ENCODE assay signal across 8 mouse cellular contexts in genomic region chr11:80089817-80090214, GRCm38 (mm10). TPM values are rescaled to one million over a fixed set of nuclear protein-coding genes. Genes with fewer than 3 reads are reported as not detected.
DNase-seq lines count a peak whose midpoint lies in the region; ATAC-seq and TF ChIP-seq lines count a peak whose summit lies in the region.

No protein-coding gene starts in this region.

- no peaks in the 10 kb centered on the region for H3K9me3 ChIP-seq in neural tube, embryonic 11.5 days (ENCODE audit: control insufficient read depth, low read length)
- H3K9me3 ChIP-seq in forebrain, embryonic 11.5 days (ENCODE audit: control insufficient read depth, low read length) = no peaks in the 10 kb centered on the region
- H3K9me3 ChIP-seq in limb, embryonic 12.5 days = no peaks in the 10 kb centered on the region

- no peak for DNase-seq in neural tube, embryonic 11.5 days (ENCODE audit: low spot score)
- DNase-seq in neural tube, embryonic 10.5 days (ENCODE audit: extremely low spot score, low spot score) = no peak
- no peak for DNase-seq in forebrain, embryonic 11.5 days (ENCODE audit: low spot score)
- DNase-seq in cerebellum, postnatal 14 days = no peak
- DNase-seq in yolk sac, embryonic 10.5 days (ENCODE audit: low spot score) = no peak
- no peak for DNase-seq in left cerebral cortex, postnatal 4 days

- intact Hi-C loops in left cerebral cortex, postnatal 4 days (cut with DNase I) = no loop called here

- WGBS in neural tube, embryonic 11.5 days = under 1% methylated on average over 14 of the region's 14 CpGs
- WGBS in forebrain, embryonic 11.5 days = under 1% methylated on average over 14 of the region's 14 CpGs
- 1% methylated on average over 14 of the region's 14 CpGs for WGBS in limb, embryonic 12.5 days
- WGBS in small intestine, adult 2 months = under 1% methylated on average over 14 of the region's 14 CpGs

- 0 out of 2 replicates have a peak overlapping the region, but pooled peaks have one; percentile 42 for H3K27ac ChIP-seq in neural tube, embryonic 11.5 days (ENCODE audit: low read depth, low read length)
- H3K27ac ChIP-seq in forebrain, embryonic 11.5 days (ENCODE audit: low read depth, low read length) = peak overlapping the region; percentile 43; the same call in 1 of the 2 replicates
- H3K27ac ChIP-seq in limb, embryonic 12.5 days = peak overlapping the region; percentile 74
- H3K27ac ChIP-seq in small intestine, adult 2 months (ENCODE audit: insufficient read depth, low read depth, low read length) = no peak overlapping the region

- H3K36me3 ChIP-seq in neural tube, embryonic 11.5 days (ENCODE audit: control insufficient read depth, insufficient read depth, low read length) = no peaks in the 10 kb centered on the region
- H3K36me3 ChIP-seq in forebrain, embryonic 11.5 days (ENCODE audit: control insufficient read depth, insufficient read depth, low read length) = no peaks in the 10 kb centered on the region
- peaks cover 10% of the 10 kb centered on the region; the same call in 1 of the 2 replicates for H3K36me3 ChIP-seq in limb, embryonic 12.5 days
- H3K36me3 ChIP-seq in small intestine, adult 2 months (ENCODE audit: control insufficient read depth, insufficient read depth, low read length) = no peaks in the 10 kb centered on the region

- H3K9ac ChIP-seq in neural tube, embryonic 11.5 days (ENCODE audit: low read length) = peak overlapping the region; percentile 95
- peak overlapping the region; percentile 91 for H3K9ac ChIP-seq in forebrain, embryonic 11.5 days (ENCODE audit: low read length)
- peak overlapping the region; percentile 97 for H3K9ac ChIP-seq in limb, embryonic 12.5 days (replicated peaks)

- no peaks in the 10 kb centered on the region for H3K4me1 ChIP-seq in neural tube, embryonic 11.5 days (ENCODE audit: control insufficient read depth, insufficient read depth, low read length)
- no peaks in the 10 kb centered on the region for H3K4me1 ChIP-seq in forebrain, embryonic 11.5 days (replicated peaks; ENCODE audit: control insufficient read depth, insufficient read depth, low read length)
- peaks cover 8% of the 10 kb centered on the region for H3K4me1 ChIP-seq in limb, embryonic 12.5 days (replicated peaks)
- H3K4me1 ChIP-seq in small intestine, adult 2 months (ENCODE audit: control insufficient read depth, insufficient read depth, insufficient read length, low read length) = peaks cover 11% of the 10 kb centered on the region; the same call in 1 of the 2 replicates

- H3K27me3 ChIP-seq in neural tube, embryonic 11.5 days (ENCODE audit: control insufficient read depth, insufficient read depth, low read length) = no peaks in the 10 kb centered on the region
- H3K27me3 ChIP-seq in forebrain, embryonic 11.5 days (ENCODE audit: control insufficient read depth, insufficient read depth, low read length) = no peaks in the 10 kb centered on the region
- no peaks in the 10 kb centered on the region for H3K27me3 ChIP-seq in limb, embryonic 12.5 days
- H3K27me3 ChIP-seq in small intestine, adult 2 months (ENCODE audit: control insufficient read depth, insufficient read depth, low read length) = no peaks in the 10 kb centered on the region

- ATAC-seq in neural tube, embryonic 11.5 days (ENCODE audit: insufficient read depth, low FRiP score, low TSS enrichment) = no peak
- no peak for ATAC-seq in forebrain, embryonic 11.5 days (replicated peaks; ENCODE audit: low FRiP score)
- ATAC-seq in limb, embryonic 12.5 days (ENCODE audit: insufficient number of reproducible peaks, insufficient read depth, low FRiP score, low TSS enrichment, low read depth) = no peak

- H3K4me2 ChIP-seq in neural tube, embryonic 11.5 days (ENCODE audit: low read depth) = peak overlapping the region; percentile 84
- H3K4me2 ChIP-seq in forebrain, embryonic 11.5 days (ENCODE audit: low read depth, low read length, severe bottlenecking) = peak overlapping the region; percentile 77
- H3K4me2 ChIP-seq in limb, embryonic 12.5 days = peak overlapping the region; percentile 64

- TF ChIP-seq POLR2A in small intestine, adult 2 months (IDR thresholded peaks at IDR 0.05; ENCODE audit: low read depth, low read length) = no peak

- peak overlapping the region; percentile 100 for H3K4me3 ChIP-seq in neural tube, embryonic 11.5 days (ENCODE audit: low read depth, low read length)
- H3K4me3 ChIP-seq in forebrain, embryonic 11.5 days (ENCODE audit: low read depth, low read length) = peak overlapping the region; percentile 98
- H3K4me3 ChIP-seq in limb, embryonic 12.5 days (replicated peaks) = peak overlapping the region; percentile 99
- peak overlapping the region; percentile 72 for H3K4me3 ChIP-seq in small intestine, adult 2 months (ENCODE audit: low read depth, low read length)

- TF ChIP-seq CTCF in small intestine, adult 2 months (IDR thresholded peaks at IDR 0.05; ENCODE audit: extremely low read depth, insufficient read length, insufficient replicate concordance, low read depth, low read length) = no peak

RNA-seq across cellular contexts. Expression of gene Atad5, which starts 0.6 kb away (rescaled TPM):
- 14.2 and 15.6 TPM in 2 replicates for polyA plus RNA-seq in neural tube, embryonic 11.5 days (2014; fragmentation: Nextera tagmentation; extraction: Ambion mirVana)
- 21.8 and 25.7 TPM in 2 replicates for polyA plus RNA-seq in forebrain, embryonic 11.5 days (2014; fragmentation: Nextera tagmentation; extraction: Ambion mirVana)
- 17.4 and 19.9 TPM in 2 replicates for polyA plus RNA-seq in limb, embryonic 12.5 days (2016; fragmentation: Nextera tagmentation; extraction: Ambion mirVana)
- 0.10 and 0.18 TPM in 2 replicates for polyA plus RNA-seq in small intestine, adult 2 months (2012; rRNA removed)
- total RNA-seq in left cerebral cortex, postnatal 4 days (2021) = 1 to 10 TPM; 8.0 to 8.9 TPM

RNA-seq across cellular contexts. Expression of gene Crlf3, which starts 9.0 kb away (rescaled TPM):
- 34.6 and 39.2 TPM in 2 replicates for polyA plus RNA-seq in neural tube, embryonic 11.5 days (2014; fragmentation: Nextera tagmentation; extraction: Ambion mirVana)
- polyA plus RNA-seq in forebrain, embryonic 11.5 days (2014; fragmentation: Nextera tagmentation; extraction: Ambion mirVana) = 35.0 and 37.4 TPM in 2 replicates
- 59.4 and 60.1 TPM in 2 replicates for polyA plus RNA-seq in limb, embryonic 12.5 days (2016; fragmentation: Nextera tagmentation; extraction: Ambion mirVana)
- polyA plus RNA-seq in small intestine, adult 2 months (2012; rRNA removed) = 3.7 and 9.4 TPM in 2 replicates
- total RNA-seq in left cerebral cortex, postnatal 4 days (2021) = 10 to 100 TPM; 13.1 to 14.5 TPM

RNA-seq across cellular contexts. Expression of gene Tefm, which starts 52.2 kb away (rescaled TPM):
- 28.5 and 32.4 TPM in 2 replicates for polyA plus RNA-seq in neural tube, embryonic 11.5 days (2014; fragmentation: Nextera tagmentation; extraction: Ambion mirVana)
- polyA plus RNA-seq in forebrain, embryonic 11.5 days (2014; fragmentation: Nextera tagmentation; extraction: Ambion mirVana) = 31.8 and 32.1 TPM in 2 replicates
- 32.4 and 34.9 TPM in 2 replicates for polyA plus RNA-seq in limb, embryonic 12.5 days (2016; fragmentation: Nextera tagmentation; extraction: Ambion mirVana)
- polyA plus RNA-seq in small intestine, adult 2 months (2012; rRNA removed) = 0.60 and 1.1 TPM in 2 replicates
- total RNA-seq in left cerebral cortex, postnatal 4 days (2021) = 10 to 100 TPM; 11.2 to 11.4 TPM

Comparison
In these comparisons a context has a peak if more than half of its experiments do, and no peak if none do; other contexts are left out.
1. RNA of gene Atad5, which starts 0.6 kb away (polyA plus RNA-seq): 21.8 to 25.7 TPM in forebrain, embryonic 11.5 days, 17.4 to 19.9 TPM in limb, embryonic 12.5 days and 14.2 to 15.6 TPM in neural tube, embryonic 11.5 days; 0.10 to 0.18 TPM in small intestine, adult 2 months; every median in the first group is over 10 times any median in the second.
2. RNA of gene Tefm, which starts 52.2 kb away (polyA plus RNA-seq): 32.4 to 34.9 TPM in limb, embryonic 12.5 days, 31.8 to 32.1 TPM in forebrain, embryonic 11.5 days and 28.5 to 32.4 TPM in neural tube, embryonic 11.5 days; 0.60 to 1.1 TPM in small intestine, adult 2 months; every median in the first group is over 10 times any median in the second.
3. Peak in every context shown above with its lines, with median percentiles within 50 percentile points of each other: H3K4me2 ChIP-seq, H3K4me3 ChIP-seq and H3K9ac ChIP-seq.